Mouse (Mus musculus): ENCODE measurements around the gene Glipr2. TPM values are rescaled to one million over a fixed set of nuclear protein-coding genes. Genes with fewer than 3 reads are reported as not detected.

Glipr2 gene
- polyA plus RNA-seq (2012; rRNA removed) = 20.4 and 20.7 TPM in 2 replicates

DNA sequence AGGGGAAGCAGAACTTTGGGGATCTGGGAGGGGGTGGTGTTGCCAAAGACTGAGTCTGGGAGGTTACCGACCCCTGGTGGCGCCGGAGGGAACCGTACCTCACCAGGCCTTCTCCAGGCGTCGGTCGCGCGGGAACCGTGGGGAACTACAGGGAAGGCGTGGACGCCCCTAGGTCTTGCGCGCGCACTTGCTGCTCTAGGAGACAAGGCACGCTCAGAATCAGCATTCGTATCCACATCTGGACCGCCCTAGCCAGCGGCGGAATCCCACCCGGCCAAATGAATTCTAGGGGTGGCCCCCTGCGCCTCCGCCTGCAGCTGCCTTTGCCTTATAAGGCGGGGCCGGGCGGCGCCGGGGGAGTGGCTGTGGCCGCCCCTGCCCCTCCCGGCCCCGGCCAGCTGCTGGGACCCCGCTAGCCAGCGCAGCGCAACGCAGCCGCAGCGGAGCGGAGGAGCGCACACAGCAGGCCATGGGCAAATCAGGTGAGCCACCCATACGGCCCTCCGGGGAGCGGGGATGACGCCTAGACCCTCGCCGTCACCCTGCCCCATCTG is at the start of gene Glipr2:
TSS of gene Glipr2 (plus strand) at position 110 of the 554 bp plus-strand sequence.

DNA sequence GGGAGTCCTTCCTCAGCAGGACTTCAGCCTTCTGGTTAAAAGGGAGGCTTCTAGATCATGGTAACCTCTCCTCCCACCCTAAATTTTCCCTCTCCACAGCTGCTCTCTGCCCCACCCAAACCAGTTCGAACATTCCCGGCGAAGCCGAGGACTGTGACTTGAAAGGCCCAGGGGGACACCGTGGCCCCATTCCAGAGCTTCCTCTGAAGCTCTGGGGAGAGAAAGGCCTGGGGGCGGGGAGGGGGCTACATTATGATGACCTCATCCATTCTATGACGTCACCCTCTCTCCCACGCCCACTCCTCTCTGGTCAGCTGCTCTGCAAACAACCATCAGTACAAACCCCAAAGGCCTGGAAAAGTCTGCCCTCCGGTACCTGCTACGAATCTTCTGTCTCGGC is 26.0 kb downstream of the Glipr2 start, which contains the start of gene Ccin:
TSS of gene Ccin (plus strand) at position 303 of the 400 bp plus-strand sequence.

DNA sequence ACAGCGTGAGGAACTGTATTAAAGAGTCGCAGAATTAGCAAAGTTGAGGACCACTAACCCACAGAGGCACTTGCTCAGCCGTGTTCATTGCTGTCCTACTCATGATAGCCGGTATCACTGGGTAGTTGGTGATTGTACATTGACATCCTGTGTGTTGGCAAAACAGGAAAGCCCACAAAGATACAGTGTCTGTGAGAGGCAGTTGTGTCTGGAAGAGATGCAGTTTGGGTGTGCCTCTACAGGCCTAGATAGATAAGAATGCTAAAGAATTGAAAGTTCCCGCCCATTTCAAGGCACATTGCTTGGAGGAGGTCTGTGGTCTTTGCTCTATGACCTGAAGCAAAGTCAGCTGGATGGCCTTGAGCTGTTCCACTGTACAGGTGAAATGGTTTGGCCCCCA is 46.9 kb downstream of the Glipr2 start, which contains the start of gene Clta:
TSS of gene Clta (plus strand) at position 327 of the 400 bp plus-strand sequence.

Other genes with a start within 250 kb of the Glipr2 start
- not detected in 2 replicates for gene Olfr71, start 247.1 kb upstream of the Glipr2 start, polyA plus RNA-seq (2012; rRNA removed)
- 0.07 and 0.10 TPM in 2 replicates for gene Hrct1, start 230.2 kb upstream of the Glipr2 start, polyA plus RNA-seq (2012; rRNA removed)
- gene Spaar, start 227.4 kb upstream of the Glipr2 start, polyA plus RNA-seq (2012; rRNA removed) = 0.01 and 0.02 TPM in 2 replicates
- not detected in 2 replicates for gene Olfr159, start 186.4 kb upstream of the Glipr2 start, polyA plus RNA-seq (2012; rRNA removed)
- not detected in 2 replicates for gene Olfr156, start 133.5 kb upstream of the Glipr2 start, polyA plus RNA-seq (2012; rRNA removed)
- not detected in 2 replicates for gene Olfr157, start 117.2 kb upstream of the Glipr2 start, polyA plus RNA-seq (2012; rRNA removed)
- not detected in 2 replicates for gene Olfr155, start 105.8 kb upstream of the Glipr2 start, polyA plus RNA-seq (2012; rRNA removed)
- 1.7 and 2.0 TPM in 2 replicates for gene Reck, start 81.9 kb upstream of the Glipr2 start, polyA plus RNA-seq (2012; rRNA removed)
- 0.01 TPM in 1 of 2 replicates, not detected in the other for gene Ccin, start 26.1 kb downstream of the Glipr2 start, polyA plus RNA-seq (2012; rRNA removed)
- gene Clta, start 47.1 kb downstream of the Glipr2 start, polyA plus RNA-seq (2012; rRNA removed) = 182 and 191 TPM in 2 replicates
- 8.1 and 8.6 TPM in 2 replicates for gene Gne, start 126.8 kb downstream of the Glipr2 start, polyA plus RNA-seq (2012; rRNA removed)

Measured in liver, embryonic 14 days (tissue).